Mouse (Mus musculus) CH12.LX (cell line): Measurements from ENCODE around the gene Timm44. TPM values are rescaled to one million over a fixed set of nuclear protein-coding genes. Genes with fewer than 3 reads are reported as not detected.

Source experiments
- DNase-seq: peaks from one replicate; pipeline ENCODE4 v3.0.0-alpha.2; 2013; ENCODE audit errors: extremely low read depth
- H3K27ac ChIP-seq: 2 replicates; pipeline ENCODE4 v1.5.1; 2012; ENCODE audit warnings: low read depth, mild to moderate bottlenecking, control low read depth, moderate library complexity; ENCODE audit not compliant: insufficient read depth
- H3K27me3 ChIP-seq: replicated peaks from 2 replicates; pipeline ENCODE3; 2012; ENCODE audit warnings: inconsistent platforms
- H3K36me3 ChIP-seq, 2 experiments: replicated peaks in 1 of 2; 2 replicates each; pipeline versions ENCODE3 to v1.6.1; 2012; ENCODE audit warnings: inconsistent platforms in 1 of 2, low read length in 1 of 2, mild to moderate bottlenecking in 1 of 2, mixed read lengths in 1 of 2, moderate library complexity in 1 of 2; ENCODE audit not compliant: control insufficient read depth in 1 of 2, insufficient read depth in 1 of 2
- H3K4me1 ChIP-seq, 2 experiments: 2 replicates each; pipeline ENCODE4 v1.6.1; 2012; ENCODE audit warnings: inconsistent platforms in 1 of 2, moderate library complexity in 1 of 2; ENCODE audit not compliant: insufficient read depth in 2 of 2, control insufficient read depth in 1 of 2
- H3K4me2 ChIP-seq: 2 replicates; pipeline ENCODE4 v1.6.1; 2012; ENCODE audit warnings: low read depth, mild to moderate bottlenecking, control low read depth; ENCODE audit not compliant: poor library complexity, insufficient read depth, severe bottlenecking
- H3K4me3 ChIP-seq, 3 experiments: fragments of 150-350 bp in 1 of 3; sonication (generic) in 1 of 3; replicated peaks in 1 of 3; 2 replicates each; pipeline versions ENCODE3 to v1.5.1; 2011 to 2012; ENCODE audit warnings: low read depth in 2 of 3, low read length in 2 of 3, mild to moderate bottlenecking in 2 of 3, moderate library complexity in 2 of 3, control low read depth in 1 of 3, improper control_type of control experiment in 1 of 3, inconsistent platforms in 1 of 3, mixed read lengths in 1 of 3; ENCODE audit not compliant: poor library complexity in 1 of 3
- H3K79me2 ChIP-seq: replicated peaks from 2 replicates; pipeline ENCODE4 v1.6.1; 2012; ENCODE audit warnings: mild to moderate bottlenecking, moderate library complexity; ENCODE audit not compliant: control insufficient read depth, poor library complexity, insufficient read depth, severe bottlenecking; ENCODE audit errors: extremely low read depth
- H3K9ac ChIP-seq: 2 replicates; pipeline ENCODE4 v1.6.1; 2012; ENCODE audit warnings: low read depth, mild to moderate bottlenecking, control low read depth, moderate library complexity; ENCODE audit not compliant: insufficient read depth
- H3K9me3 ChIP-seq: replicated peaks from 2 replicates; pipeline ENCODE3; 2012; ENCODE audit warnings: low read length, inconsistent platforms, mixed read lengths
- ETS1 ChIP-seq: conservative IDR thresholded peaks from 2 replicates; pipeline ENCODE4 v1.6.1; 2012; ENCODE audit warnings: low read depth, mild to moderate bottlenecking, inconsistent platforms, low read length, improper control_type of control experiment, moderate library complexity
- GABPA ChIP-seq: IDR thresholded peaks from 2 replicates; pipeline ENCODE4 v1.6.1; 2012; ENCODE audit warnings: low read depth, low read length, improper control_type of control experiment, inconsistent platforms; ENCODE audit not compliant: insufficient replicate concordance
- JUN ChIP-seq: IDR thresholded peaks from 2 replicates; pipeline ENCODE4 v1.6.1; 2011; ENCODE audit warnings: low read depth, mild to moderate bottlenecking, low read length, improper control_type of control experiment, moderate library complexity; ENCODE audit not compliant: insufficient read depth
- JUND ChIP-seq: conservative IDR thresholded peaks from 2 replicates; pipeline ENCODE4 v1.6.1; 2011; ENCODE audit warnings: low read depth, low read length, improper control_type of control experiment
- KAT2A ChIP-seq: IDR thresholded peaks from 2 replicates; pipeline ENCODE4 v1.6.1; 2012; ENCODE audit warnings: low read length, improper control_type of control experiment, inconsistent platforms; ENCODE audit not compliant: insufficient replicate concordance
- MAFK ChIP-seq: IDR thresholded peaks from 2 replicates; pipeline ENCODE4 v1.6.1; 2011; ENCODE audit warnings: low read length, improper control_type of control experiment; ENCODE audit not compliant: insufficient replicate concordance
- MAZ ChIP-seq: IDR thresholded peaks from 2 replicates; pipeline ENCODE4 v1.6.1; 2012; ENCODE audit warnings: low read depth, mild to moderate bottlenecking, inconsistent platforms, low read length, improper control_type of control experiment, moderate library complexity
- MXI1 ChIP-seq: IDR thresholded peaks from 2 replicates; pipeline ENCODE4 v1.6.1; 2011; ENCODE audit warnings: mild to moderate bottlenecking, low read depth, low read length, improper control_type of control experiment
- MYC ChIP-seq: IDR thresholded peaks from 2 replicates; pipeline ENCODE4 v1.6.1; 2011; ENCODE audit warnings: low read depth, mild to moderate bottlenecking, improper control_type of control experiment, low read length
- NELFE ChIP-seq: IDR thresholded peaks from 2 replicates; pipeline ENCODE4 v1.6.1; 2011; ENCODE audit warnings: low read depth, low read length, improper control_type of control experiment
- PAX5 ChIP-seq: IDR thresholded peaks from 2 replicates; pipeline ENCODE4 v1.6.1; 2012; ENCODE audit warnings: low read length, inconsistent platforms, mixed read lengths
- POLR2AphosphoS2 ChIP-seq: IDR thresholded peaks from 2 replicates; pipeline ENCODE4 v1.6.1; 2011; ENCODE audit warnings: low read depth, low read length, improper control_type of control experiment
- RCOR1 ChIP-seq: conservative IDR thresholded peaks from 2 replicates; pipeline ENCODE4 v1.6.1; 2012; ENCODE audit warnings: low read depth, mild to moderate bottlenecking, inconsistent platforms, low read length, improper control_type of control experiment
- TBP ChIP-seq: conservative IDR thresholded peaks from 2 replicates; pipeline ENCODE4 v1.6.1; 2011; ENCODE audit warnings: low read depth, low read length, improper control_type of control experiment
- TCF12 ChIP-seq: IDR thresholded peaks from 2 replicates; pipeline ENCODE4 v1.6.1; 2014; ENCODE audit warnings: low read depth, mild to moderate bottlenecking, inconsistent platforms, low read length, improper control_type of control experiment
- UBTF ChIP-seq: IDR thresholded peaks from 2 replicates; pipeline ENCODE4 v1.6.1; 2012; ENCODE audit warnings: low read depth, mild to moderate bottlenecking, inconsistent platforms, low read length, improper control_type of control experiment, moderate library complexity
- ZC3H11A ChIP-seq: IDR thresholded peaks from 2 replicates; pipeline ENCODE4 v1.6.1; 2012; ENCODE audit warnings: low read depth, mild to moderate bottlenecking, inconsistent platforms, low read length, improper control_type of control experiment
- ZKSCAN1 ChIP-seq: IDR thresholded peaks from 2 replicates; pipeline ENCODE4 v1.6.1; 2012; ENCODE audit warnings: low read depth, inconsistent platforms, low read length, improper control_type of control experiment, borderline replicate concordance
- ZMIZ1 ChIP-seq: IDR thresholded peaks from 2 replicates; pipeline ENCODE4 v1.6.1; 2012; ENCODE audit warnings: low read depth, mild to moderate bottlenecking, inconsistent platforms, low read length, improper control_type of control experiment
- ZNF384 ChIP-seq: IDR thresholded peaks from 2 replicates; pipeline ENCODE4 v1.6.1; 2012; ENCODE audit warnings: low read depth, low read length, improper control_type of control experiment, inconsistent platforms
- dilution Hi-C: fragments of 300-500 bp; cut with MboI; formaldehyde crosslinking; loops from 2 replicates; pipeline ENCODE4 v1.14.3; 2020; ENCODE audit warnings: low sequenced_read_pairs; ENCODE audit not compliant: extremely low pct_unique_long_range_greater_than_20kb, extremely low pct_ligation_motif_present
- in situ Hi-C: fragments of 300-500 bp; cut with MboI; formaldehyde crosslinking; loops from 3 replicates; pipeline ENCODE4 v1.14.3; 2019; ENCODE audit warnings: low sequenced_read_pairs, low pct_ligation_motif_present, low pct_unique_long_range_greater_than_20kb, mixed read lengths
- polyA plus RNA-seq: library from polyadenylated mRNA; unstranded; fragments of >175 nt; gene quantifications from 2 replicates; pipeline ENCODE4 v1.2.1, GENCODE M21; 2012; ENCODE audit warnings: low read depth; ENCODE audit not compliant: insufficient read length
- total RNA-seq, 2 experiments: library from RNA; depleted of rRNA; stranded (reverse); fragments of 300-350 nt in 1 of 2; fragments of >200 nt in 1 of 2; gene quantifications; 2 replicates each; pipeline ENCODE4 v1.2.3; 2012 to 2014

Gene Timm44
- total and polyA plus RNA-seq, 3 experiments = 109 to 147 (median 143) TPM

GRCm38 (mm10) chr8:4216791-4217621, 58.7 kb downstream of the Timm44 start, which contains the start of gene Prr36:
TSS of gene Prr36 (minus strand) at chr8:4217459.
- in situ Hi-C loops = no loop called here
- Histone ChIP-seq H3K4me2 (no peak within 1 kb of the TSS), H3K27me3 (no peaks in the 10 kb centered on the region), H3K79me2 (no peaks in the 10 kb centered on the region), H3K4me1 (peaks cover 7 to 19% of the 10 kb centered on the region in 2 experiments), H3K27ac (no peak within 1 kb of the TSS), H3K36me3 (no peaks in the 10 kb centered on the region), H3K9ac (no peak within 1 kb of the TSS), H3K4me3 (no peak within 1 kb of the TSS), H3K9me3 (no peaks in the 10 kb centered on the region)
- TF ChIP-seq RCOR1 (no peak), UBTF (no peak), ZMIZ1 (no peak), MYC (no peak), KAT2A (no peak), JUND (no peak), MAFK (no peak), TBP (no peak), TCF12 (no peak), JUN (no peak), ETS1 (no peak), ZNF384 (no peak), ZC3H11A (no peak), ZKSCAN1 (no peak)
- DNase-seq = no peak
- dilution Hi-C loops = no loop called here

DNA sequence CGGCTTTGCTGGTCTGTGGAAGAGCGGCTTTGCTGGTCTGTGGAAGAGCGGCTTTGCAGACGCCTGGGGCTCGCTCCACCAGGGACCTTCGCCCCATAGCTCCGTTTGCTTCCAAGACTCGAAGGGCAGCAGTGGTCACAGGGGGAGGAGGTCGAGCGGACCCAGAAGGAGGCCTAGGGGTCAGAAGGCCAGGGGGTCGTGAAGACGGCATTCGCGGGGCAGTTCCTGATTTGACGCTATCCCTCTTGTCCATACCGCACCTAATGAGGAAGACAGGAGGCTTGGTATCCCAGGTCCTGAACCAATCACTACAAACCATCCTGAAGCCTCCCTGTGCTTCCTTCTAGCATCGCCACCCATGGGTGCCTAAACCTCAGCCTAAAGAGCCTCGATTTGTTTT, 59.4 kb downstream of the Timm44 start:
- H3K27me3 ChIP-seq = no peaks in the 10 kb centered on the region
- H3K9me3 ChIP-seq = no peaks in the 10 kb centered on the region
- H3K4me1 ChIP-seq = peaks cover 7 to 19% of the 10 kb centered on the region in 2 experiments
- H3K4me3 ChIP-seq = no peak overlapping the region
- H3K9ac ChIP-seq = no peak overlapping the region
- H3K27ac ChIP-seq = no peak overlapping the region
- no peak for DNase-seq
- H3K79me2 ChIP-seq = no peaks in the 10 kb centered on the region
- no peaks in the 10 kb centered on the region for H3K36me3 ChIP-seq
- H3K4me2 ChIP-seq = no peak overlapping the region
- in situ Hi-C loops (no loop called here), dilution Hi-C loops (no loop called here)
- no peak for TF ChIP-seq MYC
- no peak for TF ChIP-seq MXI1
- TF ChIP-seq POLR2AphosphoS2 = no peak
- TF ChIP-seq GABPA = no peak
- TF ChIP-seq ZMIZ1 = no peak
- no peak for TF ChIP-seq PAX5
- no peak for TF ChIP-seq MAZ
- no peak for TF ChIP-seq NELFE
- TF ChIP-seq ZC3H11A = no peak
